Mouse (Mus musculus) CH12.LX (cell line): ENCODE results near the gene Tmem37.

Experiments
- CTCF ChIP-seq, 2 experiments: IDR thresholded peaks in 1 of 2; conservative IDR thresholded peaks in 1 of 2; 2 replicates each; pipeline ENCODE4 v1.5.1; 2011 to 2012; ENCODE audit warnings: low read depth in 2 of 2, low read length in 2 of 2, improper control_type of control experiment in 1 of 2, inconsistent platforms in 1 of 2, mild to moderate bottlenecking in 1 of 2, moderate library complexity in 1 of 2
- ETS1 ChIP-seq: conservative IDR thresholded peaks from 2 replicates; pipeline ENCODE4 v1.6.1; 2012; ENCODE audit warnings: low read depth, mild to moderate bottlenecking, inconsistent platforms, low read length, improper control_type of control experiment, moderate library complexity
- HCFC1 ChIP-seq: IDR thresholded peaks from 2 replicates; pipeline ENCODE4 v1.6.1; 2012; ENCODE audit warnings: low read depth, mild to moderate bottlenecking, inconsistent platforms, low read length, improper control_type of control experiment
- JUND ChIP-seq: conservative IDR thresholded peaks from 2 replicates; pipeline ENCODE4 v1.6.1; 2011; ENCODE audit warnings: low read depth, low read length, improper control_type of control experiment
- MYC ChIP-seq: IDR thresholded peaks from 2 replicates; pipeline ENCODE4 v1.6.1; 2011; ENCODE audit warnings: low read depth, mild to moderate bottlenecking, improper control_type of control experiment, low read length
- POLR2A ChIP-seq: IDR thresholded peaks from 2 replicates; pipeline ENCODE4 v1.6.1; 2011; ENCODE audit warnings: low read depth, mild to moderate bottlenecking, improper control_type of control experiment, low read length
- SMC3 ChIP-seq: IDR thresholded peaks from 2 replicates; pipeline ENCODE4 v1.6.1; 2011; ENCODE audit warnings: low read depth, low read length, improper control_type of control experiment
- TBP ChIP-seq: conservative IDR thresholded peaks from 2 replicates; pipeline ENCODE4 v1.6.1; 2011; ENCODE audit warnings: low read depth, low read length, improper control_type of control experiment
- TCF12 ChIP-seq: IDR thresholded peaks from 2 replicates; pipeline ENCODE4 v1.6.1; 2014; ENCODE audit warnings: low read depth, mild to moderate bottlenecking, inconsistent platforms, low read length, improper control_type of control experiment
- ZNF384 ChIP-seq: IDR thresholded peaks from 2 replicates; pipeline ENCODE4 v1.6.1; 2012; ENCODE audit warnings: low read depth, low read length, improper control_type of control experiment, inconsistent platforms

- TF ChIP-seq ZNF384 (no peak), POLR2A (no peak), TCF12 (no peak), MYC (no peak), CTCF (conservative IDR thresholded peaks at IDR 0.05 in 1 of 2, IDR thresholded peaks at IDR 0.05 in 1 of 2; ENCODE audit: low read depth in 2 of 2, low read length in 2 of 2) (no peak), TBP (no peak), JUND (no peak), ETS1 (no peak), SMC3 (no peak), HCFC1 (no peak)
Measured at GRCm38 (mm10) chr1:120118854-120119253, 45.0 kb upstream of the Tmem37 start.
